Mouse (Mus musculus) CH12.LX (cell line): Measurements from ENCODE around the gene Arfip1. TPM values are rescaled to one million over a fixed set of nuclear protein-coding genes. Genes with fewer than 3 reads are reported as not detected.

Experiments
- DNase-seq: peaks from one replicate; pipeline ENCODE4 v3.0.0-alpha.2; 2013; ENCODE audit errors: extremely low read depth
- H3K27ac ChIP-seq: 2 replicates; pipeline ENCODE4 v1.5.1; 2012; ENCODE audit warnings: low read depth, mild to moderate bottlenecking, control low read depth, moderate library complexity; ENCODE audit not compliant: insufficient read depth
- H3K27me3 ChIP-seq: replicated peaks from 2 replicates; pipeline ENCODE3; 2012; ENCODE audit warnings: inconsistent platforms
- H3K36me3 ChIP-seq, 2 experiments: replicated peaks in 1 of 2; 2 replicates each; pipeline versions ENCODE3 to v1.6.1; 2012; ENCODE audit warnings: inconsistent platforms in 1 of 2, low read length in 1 of 2, mild to moderate bottlenecking in 1 of 2, mixed read lengths in 1 of 2, moderate library complexity in 1 of 2; ENCODE audit not compliant: control insufficient read depth in 1 of 2, insufficient read depth in 1 of 2
- H3K4me1 ChIP-seq, 2 experiments: 2 replicates each; pipeline ENCODE4 v1.6.1; 2012; ENCODE audit warnings: inconsistent platforms in 1 of 2, moderate library complexity in 1 of 2; ENCODE audit not compliant: insufficient read depth in 2 of 2, control insufficient read depth in 1 of 2
- H3K4me2 ChIP-seq: 2 replicates; pipeline ENCODE4 v1.6.1; 2012; ENCODE audit warnings: low read depth, mild to moderate bottlenecking, control low read depth; ENCODE audit not compliant: poor library complexity, insufficient read depth, severe bottlenecking
- H3K4me3 ChIP-seq, 3 experiments: fragments of 150-350 bp in 1 of 3; sonication (generic) in 1 of 3; replicated peaks in 1 of 3; 2 replicates each; pipeline versions ENCODE3 to v1.5.1; 2011 to 2012; ENCODE audit warnings: low read depth in 2 of 3, low read length in 2 of 3, mild to moderate bottlenecking in 2 of 3, moderate library complexity in 2 of 3, control low read depth in 1 of 3, improper control_type of control experiment in 1 of 3, inconsistent platforms in 1 of 3, mixed read lengths in 1 of 3; ENCODE audit not compliant: poor library complexity in 1 of 3
- H3K79me2 ChIP-seq: replicated peaks from 2 replicates; pipeline ENCODE4 v1.6.1; 2012; ENCODE audit warnings: mild to moderate bottlenecking, moderate library complexity; ENCODE audit not compliant: control insufficient read depth, poor library complexity, insufficient read depth, severe bottlenecking; ENCODE audit errors: extremely low read depth
- H3K9ac ChIP-seq: 2 replicates; pipeline ENCODE4 v1.6.1; 2012; ENCODE audit warnings: low read depth, mild to moderate bottlenecking, control low read depth, moderate library complexity; ENCODE audit not compliant: insufficient read depth
- H3K9me3 ChIP-seq: replicated peaks from 2 replicates; pipeline ENCODE3; 2012; ENCODE audit warnings: low read length, inconsistent platforms, mixed read lengths
- CHD2 ChIP-seq: IDR thresholded peaks from 2 replicates; pipeline ENCODE4 v1.6.1; 2011; ENCODE audit warnings: low read length, improper control_type of control experiment
- CTCF ChIP-seq, 2 experiments: IDR thresholded peaks in 1 of 2; conservative IDR thresholded peaks in 1 of 2; 2 replicates each; pipeline ENCODE4 v1.5.1; 2011 to 2012; ENCODE audit warnings: low read depth in 2 of 2, low read length in 2 of 2, improper control_type of control experiment in 1 of 2, inconsistent platforms in 1 of 2, mild to moderate bottlenecking in 1 of 2, moderate library complexity in 1 of 2
- E2F4 ChIP-seq: IDR thresholded peaks from 2 replicates; pipeline ENCODE4 v1.6.1; 2011; ENCODE audit warnings: low read depth, low read length, improper control_type of control experiment; ENCODE audit not compliant: insufficient replicate concordance
- ETS1 ChIP-seq: conservative IDR thresholded peaks from 2 replicates; pipeline ENCODE4 v1.6.1; 2012; ENCODE audit warnings: low read depth, mild to moderate bottlenecking, inconsistent platforms, low read length, improper control_type of control experiment, moderate library complexity
- GABPA ChIP-seq: IDR thresholded peaks from 2 replicates; pipeline ENCODE4 v1.6.1; 2012; ENCODE audit warnings: low read depth, low read length, improper control_type of control experiment, inconsistent platforms; ENCODE audit not compliant: insufficient replicate concordance
- HCFC1 ChIP-seq: IDR thresholded peaks from 2 replicates; pipeline ENCODE4 v1.6.1; 2012; ENCODE audit warnings: low read depth, mild to moderate bottlenecking, inconsistent platforms, low read length, improper control_type of control experiment
- IRF4 ChIP-seq: IDR thresholded peaks from 2 replicates; pipeline ENCODE4 v1.6.1; 2014; ENCODE audit warnings: low read depth, mild to moderate bottlenecking, inconsistent platforms, low read length, improper control_type of control experiment
- JUN ChIP-seq: IDR thresholded peaks from 2 replicates; pipeline ENCODE4 v1.6.1; 2011; ENCODE audit warnings: low read depth, mild to moderate bottlenecking, low read length, improper control_type of control experiment, moderate library complexity; ENCODE audit not compliant: insufficient read depth
- JUND ChIP-seq: conservative IDR thresholded peaks from 2 replicates; pipeline ENCODE4 v1.6.1; 2011; ENCODE audit warnings: low read depth, low read length, improper control_type of control experiment
- KAT2A ChIP-seq: IDR thresholded peaks from 2 replicates; pipeline ENCODE4 v1.6.1; 2012; ENCODE audit warnings: low read length, improper control_type of control experiment, inconsistent platforms; ENCODE audit not compliant: insufficient replicate concordance
- MAFK ChIP-seq: IDR thresholded peaks from 2 replicates; pipeline ENCODE4 v1.6.1; 2011; ENCODE audit warnings: low read length, improper control_type of control experiment; ENCODE audit not compliant: insufficient replicate concordance
- MAX ChIP-seq: IDR thresholded peaks from 2 replicates; pipeline ENCODE4 v1.6.1; 2011; ENCODE audit warnings: low read length, improper control_type of control experiment
- MYC ChIP-seq: IDR thresholded peaks from 2 replicates; pipeline ENCODE4 v1.6.1; 2011; ENCODE audit warnings: low read depth, mild to moderate bottlenecking, improper control_type of control experiment, low read length
- NELFE ChIP-seq: IDR thresholded peaks from 2 replicates; pipeline ENCODE4 v1.6.1; 2011; ENCODE audit warnings: low read depth, low read length, improper control_type of control experiment
- POLR2A ChIP-seq: IDR thresholded peaks from 2 replicates; pipeline ENCODE4 v1.6.1; 2011; ENCODE audit warnings: low read depth, mild to moderate bottlenecking, improper control_type of control experiment, low read length
- POLR2AphosphoS2 ChIP-seq: IDR thresholded peaks from 2 replicates; pipeline ENCODE4 v1.6.1; 2011; ENCODE audit warnings: low read depth, low read length, improper control_type of control experiment
- RAD21 ChIP-seq: IDR thresholded peaks from 2 replicates; pipeline ENCODE4 v1.6.1; 2011; ENCODE audit warnings: low read depth, mild to moderate bottlenecking, low read length, improper control_type of control experiment, moderate library complexity
- RCOR1 ChIP-seq: conservative IDR thresholded peaks from 2 replicates; pipeline ENCODE4 v1.6.1; 2012; ENCODE audit warnings: low read depth, mild to moderate bottlenecking, inconsistent platforms, low read length, improper control_type of control experiment
- SMC3 ChIP-seq: IDR thresholded peaks from 2 replicates; pipeline ENCODE4 v1.6.1; 2011; ENCODE audit warnings: low read depth, low read length, improper control_type of control experiment
- UBTF ChIP-seq: IDR thresholded peaks from 2 replicates; pipeline ENCODE4 v1.6.1; 2012; ENCODE audit warnings: low read depth, mild to moderate bottlenecking, inconsistent platforms, low read length, improper control_type of control experiment, moderate library complexity
- USF1 ChIP-seq: IDR thresholded peaks from 2 replicates; pipeline ENCODE4 v1.6.1; 2014; ENCODE audit warnings: low read depth, mild to moderate bottlenecking, inconsistent platforms, low read length, improper control_type of control experiment
- USF2 ChIP-seq: conservative IDR thresholded peaks from 2 replicates; pipeline ENCODE4 v1.6.1; 2011; ENCODE audit warnings: low read depth, low read length, improper control_type of control experiment
- ZMIZ1 ChIP-seq: IDR thresholded peaks from 2 replicates; pipeline ENCODE4 v1.6.1; 2012; ENCODE audit warnings: low read depth, mild to moderate bottlenecking, inconsistent platforms, low read length, improper control_type of control experiment
- ZNF384 ChIP-seq: IDR thresholded peaks from 2 replicates; pipeline ENCODE4 v1.6.1; 2012; ENCODE audit warnings: low read depth, low read length, improper control_type of control experiment, inconsistent platforms
- dilution Hi-C: fragments of 300-500 bp; cut with MboI; formaldehyde crosslinking; loops from 2 replicates; pipeline ENCODE4 v1.14.3; 2020; ENCODE audit warnings: low sequenced_read_pairs; ENCODE audit not compliant: extremely low pct_unique_long_range_greater_than_20kb, extremely low pct_ligation_motif_present
- in situ Hi-C: fragments of 300-500 bp; cut with MboI; formaldehyde crosslinking; loops from 3 replicates; pipeline ENCODE4 v1.14.3; 2019; ENCODE audit warnings: low sequenced_read_pairs, low pct_ligation_motif_present, low pct_unique_long_range_greater_than_20kb, mixed read lengths
- polyA plus RNA-seq: library from polyadenylated mRNA; unstranded; fragments of >175 nt; gene quantifications from 2 replicates; pipeline ENCODE4 v1.2.1, GENCODE M21; 2012; ENCODE audit warnings: low read depth; ENCODE audit not compliant: insufficient read length
- total RNA-seq, 2 experiments: library from RNA; depleted of rRNA; stranded (reverse); fragments of 300-350 nt in 1 of 2; fragments of >200 nt in 1 of 2; gene quantifications; 2 replicates each; pipeline ENCODE4 v1.2.3; 2012 to 2014

The Arfip1 gene
- total and polyA plus RNA-seq, 3 experiments = 29.6 to 66.5 (median 36.8) TPM

GRCm38 (mm10) chr3:84601870-84602495 lies 19.6 kb upstream of the Arfip1 start:
- Histone ChIP-seq H3K27ac (no peak overlapping the region), H3K4me3 (no peak overlapping the region), H3K9ac (no peak overlapping the region), H3K4me1 (peaks cover 0 to 6% of the 10 kb centered on the region in 2 experiments; a peak in 2 of 4 replicates), H3K9me3 (peaks cover 5% of the 10 kb centered on the region), H3K4me2 (no peak overlapping the region), H3K36me3 (no peaks in the 10 kb centered on the region), H3K79me2 (no peaks in the 10 kb centered on the region), H3K27me3 (no peaks in the 10 kb centered on the region)
- no peak for DNase-seq
- no peak for TF ChIP-seq CHD2
- no peak for TF ChIP-seq RAD21
- no peak for TF ChIP-seq JUND
- no peak for TF ChIP-seq GABPA
- no peak for TF ChIP-seq IRF4
- TF ChIP-seq RCOR1 = no peak
- no peak for TF ChIP-seq MAFK
- TF ChIP-seq POLR2AphosphoS2 = no peak
- TF ChIP-seq ETS1 = no peak
- TF ChIP-seq UBTF = no peak
- TF ChIP-seq KAT2A = no peak
- dilution Hi-C loops = no loop called here
- in situ Hi-C loops = no loop called here

- no peaks in the 10 kb centered on the region for H3K9me3 ChIP-seq
- DNase-seq = no peak
- H3K4me2 ChIP-seq = no peak overlapping the region
- H3K4me3 ChIP-seq = no peak overlapping the region
- H3K36me3 ChIP-seq = no peaks in the 10 kb centered on the region
- in situ Hi-C loops = no loop called here
- H3K27ac ChIP-seq = no peak overlapping the region
- H3K27me3 ChIP-seq = no peaks in the 10 kb centered on the region
- H3K79me2 ChIP-seq = no peaks in the 10 kb centered on the region
- TF ChIP-seq USF1 (no peak), POLR2A (no peak), CTCF (conservative IDR thresholded peaks at IDR 0.05 in 1 of 2, IDR thresholded peaks at IDR 0.05 in 1 of 2; ENCODE audit: low read depth in 2 of 2, low read length in 2 of 2) (no peak), HCFC1 (no peak), MYC (no peak), ZMIZ1 (no peak), NELFE (no peak), ZNF384 (no peak), E2F4 (no peak), GABPA (no peak), SMC3 (no peak), ETS1 (no peak), RAD21 (no peak), JUN (no peak), MAX (no peak), JUND (no peak), USF2 (no peak)
- TF ChIP-seq, all 38 proteins: peak for 0
- peaks cover 0 to 6% of the 10 kb centered on the region in 2 experiments; a peak in 2 of 4 replicates for H3K4me1 ChIP-seq
- H3K9ac ChIP-seq = no peak overlapping the region
- dilution Hi-C loops = no loop called here
Observed at GRCm38 (mm10) chr3:84598756-84599155, 16.3 kb upstream of the Arfip1 start.
